Mouse (Mus musculus): ENCODE measurements around the gene Aass. TPM values are rescaled to one million over a fixed set of nuclear protein-coding genes. Genes with fewer than 3 reads are reported as not detected.

The Aass gene
- polyA plus RNA-seq, 1 experiment from 2014 or later, result 4.9 TPM

DNA sequence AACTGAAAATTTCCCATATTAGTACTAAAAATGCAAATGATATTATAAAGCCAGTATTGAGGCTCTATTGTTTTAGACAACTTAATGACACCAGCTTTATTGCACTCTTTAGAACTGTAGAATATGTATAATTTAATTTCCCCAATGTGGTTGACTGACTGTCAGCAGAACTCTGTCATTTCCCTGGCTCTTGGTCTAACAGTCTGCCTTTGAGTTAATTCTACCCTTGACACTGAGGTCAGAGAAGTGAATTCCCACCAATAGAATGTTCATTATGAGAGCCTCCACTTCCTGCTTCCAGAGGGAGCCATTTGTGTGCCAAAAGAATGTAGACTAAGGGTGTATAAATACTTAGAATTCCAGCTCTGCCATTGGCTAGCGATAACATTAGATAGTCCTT lies 104.5 kb downstream of the Aass start:
- H3K4me1 ChIP-seq (ENCODE audit: control insufficient read depth, insufficient read depth, low read length), result no peaks in the 10 kb centered on the region
- DNase-seq (ENCODE audit: low spot score) (no peak), ATAC-seq (replicated peaks; ENCODE audit: insufficient number of reproducible peaks, low FRiP score, low TSS enrichment, low read depth) (no peak)
- no peak overlapping the region for H3K9ac ChIP-seq (replicated peaks; ENCODE audit: low read length)
- no peaks in the 10 kb centered on the region for H3K36me3 ChIP-seq (replicated peaks; ENCODE audit: control insufficient read depth, insufficient read depth, low read depth, low read length)
- H3K4me3 ChIP-seq (ENCODE audit: low read depth, low read length), result no peak overlapping the region
- no peaks in the 10 kb centered on the region for H3K27me3 ChIP-seq (ENCODE audit: control insufficient read depth, insufficient read depth, low read length)
- H3K4me2 ChIP-seq (ENCODE audit: low read depth, low read length), result no peak overlapping the region
- no peaks in the 10 kb centered on the region for H3K9me3 ChIP-seq (replicated peaks; ENCODE audit: control insufficient read depth, low read length)
- no peak overlapping the region for H3K27ac ChIP-seq (replicated peaks; ENCODE audit: low read depth, low read length)
- 58% methylated on average over 1 of the region's 1 CpGs for WGBS

Other genes starting within 250 kb of the Aass start
- 6.8 and 10.7 TPM in 2 replicates for gene Fezf1, start 115.4 kb upstream of the Aass start, polyA plus RNA-seq (2014; fragmentation: Nextera tagmentation; extraction: Ambion mirVana)

Data from embryonic facial prominence, embryonic 11.5 days (tissue).